Mouse (Mus musculus) lung, postnatal 0 days (tissue): ENCODE data around the gene Clec10a. TPM values are rescaled to one million over a fixed set of nuclear protein-coding genes. Genes with fewer than 3 reads are reported as not detected.

Source experiments
- ATAC-seq: fragments of 200-750 bp; cut with Nextera tagmentation; 2 replicates; pipeline ENCODE4 v1.8.0; 2017; ENCODE audit warnings: moderate library complexity
- DNase-seq: peaks from one replicate; pipeline ENCODE4 v3.0.0-alpha.2; 2016; ENCODE audit warnings: low spot score
- H3K27ac ChIP-seq: fragments of 300-500 bp; sonication (generic); 2 replicates; pipeline ENCODE4 v1.5.1; 2014; ENCODE audit warnings: antibody characterized with exemption, mild to moderate bottlenecking, low read length, mixed read lengths
- H3K27me3 ChIP-seq: fragments of 300-500 bp; sonication (generic); replicated peaks from 2 replicates; pipeline ENCODE4 v1.6.1; 2014; ENCODE audit warnings: low read length, mixed read lengths; ENCODE audit not compliant: insufficient read depth
- H3K36me3 ChIP-seq: fragments of 300-500 bp; sonication (generic); 2 replicates; pipeline ENCODE4 v1.6.1; 2014; ENCODE audit warnings: low read length, mixed read lengths; ENCODE audit not compliant: insufficient read depth
- H3K4me1 ChIP-seq: fragments of 300-500 bp; sonication (generic); 2 replicates; pipeline ENCODE4 v1.6.1; 2014; ENCODE audit warnings: antibody characterized with exemption, low read depth, low read length, mixed read lengths; ENCODE audit not compliant: insufficient read depth
- H3K4me2 ChIP-seq: fragments of 300-500 bp; sonication (generic); replicated peaks from 2 replicates; pipeline ENCODE4 v1.6.1; 2014; ENCODE audit warnings: low read depth, mild to moderate bottlenecking, low read length, moderate library complexity, mixed read lengths
- H3K4me3 ChIP-seq: fragments of 300-500 bp; sonication (generic); 2 replicates; pipeline ENCODE4 v1.5.1; 2014; ENCODE audit warnings: low read depth, low read length
- H3K9ac ChIP-seq: fragments of 300-500 bp; sonication (generic); replicated peaks from 2 replicates; pipeline ENCODE4 v1.6.1; 2014; ENCODE audit warnings: low read depth, mild to moderate bottlenecking
- H3K9me3 ChIP-seq: fragments of 300-500 bp; sonication (generic); 2 replicates; pipeline ENCODE4 v1.6.1; 2016; ENCODE audit warnings: low read length, mixed read lengths
- CTCF ChIP-seq: IDR thresholded peaks from 2 replicates; pipeline ENCODE4 v1.5.1; 2016; ENCODE audit warnings: antibody characterized with exemption, mild to moderate bottlenecking
- EP300 ChIP-seq: IDR thresholded peaks from 2 replicates; pipeline ENCODE4 v1.6.1; 2016; ENCODE audit warnings: antibody characterized with exemption, mild to moderate bottlenecking, control low read depth
- WGBS: fragments of 180-500 bp; shearing (Covaris S2); extraction: QIAGEN DNeasy Blood & Tissue Kit; methylation state at CpG from one replicate; pipeline ENCODE4 v1.1.7; 2014; 5-methylcytosine and 5-hydroxymethylcytosine counted together
- polyA plus RNA-seq: library from polyadenylated mRNA; unstranded; fragments of >200 nt; fragmentation: Nextera tagmentation; extraction: Ambion mirVana; gene quantifications from 2 replicates; pipeline ENCODE4 v1.2.1, GENCODE M21; 2015

Gene Clec10a
- polyA plus RNA-seq, 1 experiment from 2014 or later = 0.54 TPM

DNA sequence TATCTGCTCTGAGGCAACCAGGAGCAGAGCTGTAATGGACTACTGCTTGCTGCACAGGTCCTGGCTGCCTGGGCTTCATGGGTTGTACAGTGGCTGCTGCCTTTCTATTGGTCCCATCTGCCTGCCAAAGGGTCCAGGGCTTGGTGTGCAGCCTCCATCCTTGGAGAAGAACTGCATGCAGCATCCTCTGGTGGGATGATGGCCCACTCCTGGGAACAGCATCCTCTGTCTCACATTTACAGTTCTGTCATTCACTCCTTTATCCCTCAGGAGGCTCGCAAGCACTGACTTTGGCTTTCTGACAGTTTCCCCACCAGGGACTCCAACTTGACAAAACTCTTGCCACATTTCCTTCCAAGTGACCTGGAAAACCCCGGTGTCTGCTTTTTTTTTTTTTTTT, 50.8 kb downstream of the Clec10a start:
- no peak overlapping the region for H3K4me2 ChIP-seq
- H3K36me3 ChIP-seq = no peaks in the 10 kb centered on the region
- no peak overlapping the region for H3K9ac ChIP-seq
- H3K4me1 ChIP-seq = no peaks in the 10 kb centered on the region
- H3K27me3 ChIP-seq = no peaks in the 10 kb centered on the region
- WGBS = 75% methylated on average over 2 of the region's 2 CpGs
- ATAC-seq (no peak), DNase-seq (no peak)
- H3K9me3 ChIP-seq = no peaks in the 10 kb centered on the region
- no peak overlapping the region for H3K4me3 ChIP-seq
- TF ChIP-seq EP300 (no peak), CTCF (no peak)
- no peak overlapping the region for H3K27ac ChIP-seq

DNA sequence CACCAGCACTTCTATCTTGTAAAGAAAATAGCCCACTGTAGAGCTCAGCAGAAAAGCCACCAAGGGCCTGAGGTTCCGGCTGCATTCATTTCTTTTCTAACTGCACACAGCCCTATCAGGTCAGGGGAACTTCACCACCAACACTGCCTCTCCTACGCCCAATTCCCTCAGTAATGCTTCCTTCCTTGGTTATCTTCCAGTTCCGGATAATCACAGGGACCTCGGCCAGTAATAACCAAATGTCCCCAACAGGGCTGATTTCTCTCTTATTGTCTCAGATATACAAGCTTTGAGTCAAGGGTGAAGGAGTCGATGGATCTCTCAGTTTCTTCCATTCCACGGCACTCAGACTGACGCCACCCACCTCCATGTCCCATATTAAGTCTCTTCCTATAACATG, 51.3 kb downstream of the Clec10a start:
- Histone ChIP-seq H3K4me2 (no peak overlapping the region), H3K9ac (no peak overlapping the region), H3K27ac (no peak overlapping the region), H3K4me1 (no peaks in the 10 kb centered on the region), H3K9me3 (no peaks in the 10 kb centered on the region), H3K36me3 (no peaks in the 10 kb centered on the region), H3K4me3 (no peak overlapping the region), H3K27me3 (no peaks in the 10 kb centered on the region)
- ATAC-seq (no peak), DNase-seq (no peak)
- TF ChIP-seq EP300 (no peak), CTCF (no peak)
- WGBS = 68% methylated on average over 7 of the region's 7 CpGs

DNA sequence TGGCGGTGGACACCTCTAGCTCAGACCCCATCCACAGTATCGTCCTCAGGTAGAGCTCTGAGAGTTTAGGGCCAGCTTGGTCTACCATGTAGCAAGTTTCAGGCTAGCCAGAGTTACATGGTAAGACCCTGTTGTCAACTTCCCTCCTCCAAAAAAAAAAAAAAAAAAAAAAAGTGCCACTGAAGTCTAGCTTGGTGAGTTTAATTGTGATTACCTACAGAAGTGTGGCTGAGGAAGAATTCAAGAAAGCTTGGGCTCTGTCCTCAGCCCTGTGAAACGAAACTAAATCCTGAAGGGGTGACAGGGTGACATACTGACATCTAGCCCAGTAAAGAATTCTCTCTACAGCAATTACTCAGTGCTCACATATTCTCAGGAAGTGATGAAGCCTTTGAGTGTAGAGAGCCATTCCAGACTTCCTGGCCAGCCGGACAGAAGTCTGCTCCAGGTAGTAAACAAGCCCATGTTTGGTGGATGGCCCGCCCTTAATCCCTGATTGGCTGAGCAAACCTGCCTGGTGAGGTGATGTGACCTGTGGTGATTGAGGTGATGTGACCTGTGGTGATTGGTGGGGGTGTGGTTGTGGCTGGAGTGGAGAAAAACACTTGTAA, 52.9 kb downstream of the Clec10a start:
- DNase-seq (no peak), ATAC-seq (peak; percentile 15; the same call in 1 of the 2 replicates)
- Histone ChIP-seq H3K4me1 (peaks cover 3% of the 10 kb centered on the region; the same call in 1 of the 2 replicates), H3K27me3 (peaks cover 4% of the 10 kb centered on the region; the same call in 1 of the 2 replicates), H3K9ac (no peak overlapping the region), H3K4me2 (no peak overlapping the region), H3K27ac (no peak overlapping the region), H3K36me3 (no peaks in the 10 kb centered on the region), H3K9me3 (no peaks in the 10 kb centered on the region), H3K4me3 (no peak overlapping the region)
- TF ChIP-seq EP300 (0 out of 2 replicates have a peak, but pooled peaks have one; percentile 6), CTCF (no peak)
- 58% methylated on average over 5 of the region's 5 CpGs for WGBS

DNA sequence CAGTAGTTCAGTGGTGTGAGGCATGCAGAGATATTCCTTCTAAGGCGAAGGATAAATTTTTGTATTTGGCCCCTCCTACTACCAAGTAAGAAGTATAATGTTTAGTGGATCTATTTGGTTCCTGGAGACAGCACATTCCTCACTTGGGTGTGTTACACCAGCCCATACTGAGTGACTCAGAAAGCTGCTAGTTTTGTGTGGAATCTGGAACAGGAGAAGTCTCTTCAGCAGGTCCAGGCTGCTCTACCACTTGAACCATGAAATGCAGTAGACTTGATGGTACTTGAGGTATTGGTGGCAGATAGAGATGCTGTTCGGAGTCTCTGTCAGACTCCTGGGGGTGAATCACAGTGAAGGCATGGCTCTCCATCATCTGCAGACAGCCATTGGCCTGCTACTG, 54.7 kb downstream of the Clec10a start:
- Histone ChIP-seq H3K27ac (no peak overlapping the region), H3K9ac (no peak overlapping the region), H3K4me1 (peaks cover 13% of the 10 kb centered on the region; the same call in 1 of the 2 replicates), H3K4me2 (no peak overlapping the region), H3K36me3 (no peaks in the 10 kb centered on the region), H3K27me3 (peaks cover 21% of the 10 kb centered on the region), H3K4me3 (no peak overlapping the region), H3K9me3 (no peaks in the 10 kb centered on the region)
- ATAC-seq = no peak
- WGBS = 71% methylated on average over 2 of the region's 2 CpGs
- DNase-seq = peak; percentile 29
- TF ChIP-seq CTCF = no peak

DNA sequence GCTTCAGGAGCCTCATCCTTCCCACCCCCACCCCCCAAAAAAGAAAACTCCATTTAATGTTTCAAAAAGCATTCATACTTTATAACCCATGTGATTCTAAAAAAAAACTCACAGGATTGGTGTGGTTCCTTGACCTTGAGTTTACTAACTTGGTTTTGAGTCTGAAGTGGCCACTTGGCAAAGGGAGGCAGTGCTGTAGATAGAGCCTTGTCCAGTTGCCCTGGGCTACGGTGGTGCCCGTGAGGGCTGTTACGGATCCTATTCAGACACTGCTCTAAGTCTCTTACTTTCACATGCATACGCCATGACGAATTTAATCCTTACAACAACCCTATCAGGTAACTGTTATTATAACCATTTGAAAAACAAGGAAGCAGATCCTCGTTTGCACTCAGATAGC, 56.0 kb downstream of the Clec10a start:
- Histone ChIP-seq H3K27ac (no peak overlapping the region), H3K27me3 (peaks cover 32% of the 10 kb centered on the region), H3K9ac (no peak overlapping the region), H3K9me3 (no peaks in the 10 kb centered on the region), H3K4me2 (no peak overlapping the region), H3K4me1 (peaks cover 13% of the 10 kb centered on the region; the same call in 1 of the 2 replicates), H3K4me3 (no peak overlapping the region), H3K36me3 (no peaks in the 10 kb centered on the region)
- peak; percentile 43; the same call in 1 of the 2 replicates for ATAC-seq
- TF ChIP-seq EP300 (no peak), CTCF (no peak)
- peak; percentile 64 for DNase-seq
- WGBS = 70% methylated on average over 6 of the region's 6 CpGs

DNA sequence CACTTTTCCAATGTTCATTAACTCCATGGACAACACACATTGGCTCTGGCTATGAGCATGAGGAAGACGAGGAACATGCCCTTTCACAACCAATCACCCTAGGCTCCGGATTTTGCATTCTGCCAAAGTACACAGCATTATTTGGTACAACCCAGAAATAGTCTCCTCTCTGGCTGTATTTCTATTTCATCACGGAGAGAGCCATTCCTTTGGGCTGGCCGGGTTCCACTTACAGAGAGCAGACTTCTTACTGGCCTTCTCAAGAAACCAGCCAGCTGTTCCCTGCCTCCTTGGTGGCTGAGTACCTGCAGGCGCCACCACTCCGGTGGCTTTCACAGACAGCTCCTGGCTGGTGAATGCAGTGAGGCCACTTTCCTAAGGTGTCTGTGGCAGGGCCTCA, 56.4 kb downstream of the Clec10a start, which contains the start of gene Slc16a11:
TSS of gene Slc16a11 (plus strand) at position 330 of the 400 bp plus-strand sequence.
- ATAC-seq = peak; percentile 37
- H3K4me3 ChIP-seq = no peak within 1 kb of the TSS
- peaks cover 32% of the 10 kb centered on the region for H3K27me3 ChIP-seq
- peak; percentile 58 for DNase-seq
- H3K9me3 ChIP-seq = no peaks in the 10 kb centered on the region
- H3K36me3 ChIP-seq = no peaks in the 10 kb centered on the region
- H3K27ac ChIP-seq = no peak within 1 kb of the TSS
- WGBS = 34% methylated on average over 6 of the region's 6 CpGs
- no peak for TF ChIP-seq CTCF
- TF ChIP-seq EP300 = no peak
- 0 out of 2 replicates have a peak within 1 kb of the TSS, but pooled peaks have one; percentile 48 for H3K4me2 ChIP-seq
- H3K4me1 ChIP-seq = peaks cover 13% of the 10 kb centered on the region; the same call in 1 of the 2 replicates
- no peak within 1 kb of the TSS for H3K9ac ChIP-seq
